Mouse (Mus musculus): ENCODE results near the gene Olfr944.

Olfr944 gene

DNA sequence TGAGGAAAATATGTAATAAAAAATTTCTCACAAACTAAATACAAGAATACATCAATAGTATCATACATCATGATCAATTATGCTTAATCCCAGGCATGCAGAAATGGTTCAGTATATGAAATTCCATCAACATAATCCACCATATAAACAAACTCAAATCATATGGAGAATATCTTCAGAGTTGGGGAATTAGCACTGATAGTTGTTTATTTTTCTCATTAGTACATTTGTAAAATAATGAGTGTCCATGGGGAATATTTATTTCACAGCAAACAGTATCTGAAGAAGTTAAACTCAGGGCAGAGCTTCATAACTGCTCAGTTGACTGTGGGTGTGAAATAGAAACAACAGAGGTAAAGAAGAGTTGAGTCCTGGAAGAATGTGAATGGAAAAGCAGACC, at the start of gene Olfr944:
Gene Olfr944 (plus strand): TSS at position 301 of the 400 bp plus-strand sequence.
- DNase-seq (ENCODE audit: low spot score) = no peak

DNA sequence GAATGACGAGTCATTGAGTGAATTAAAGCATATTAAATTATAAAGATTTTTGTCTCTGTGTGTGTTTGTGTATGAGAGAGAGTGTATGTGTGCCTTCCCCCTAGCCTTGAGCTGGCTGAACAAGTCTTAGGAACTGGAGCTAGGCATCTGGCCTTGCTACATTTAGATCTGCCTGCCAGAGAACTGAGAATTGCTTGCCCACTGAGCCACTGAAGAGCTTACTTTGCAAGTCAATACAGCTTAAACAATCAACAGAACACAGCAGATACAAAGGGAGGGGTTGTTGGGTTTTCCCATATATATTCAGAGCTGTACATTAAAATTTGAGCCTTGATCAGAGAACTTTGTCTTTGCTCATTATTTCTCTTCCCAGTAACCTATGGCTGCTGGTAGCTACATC, 49.3 kb upstream of the Olfr944 start:
- DNase-seq (ENCODE audit: low spot score) = no peak

- DNase-seq (ENCODE audit: low spot score) = no peak
Observed at GRCm38 (mm10) chr9:39166004-39166403, 35.7 kb upstream of the Olfr944 start, which contains the start of gene Olfr943. TSS of gene Olfr943 (plus strand) at chr9:39166304.

GRCm38 (mm10) chr9:39249894-39250293, 48.2 kb downstream of the Olfr944 start, which contains the start of gene Olfr1537:
TSS of gene Olfr1537 (minus strand) at chr9:39249994.
- no peak for DNase-seq (ENCODE audit: low spot score)
